Mouse (Mus musculus) kidney, postnatal 0 days (tissue): Measurements from ENCODE around the gene Arhgap8. TPM values are rescaled to one million over a fixed set of nuclear protein-coding genes. Genes with fewer than 3 reads are reported as not detected.

Experiments used
- ATAC-seq: fragments of 200-750 bp; cut with Nextera tagmentation; replicated peaks from 2 replicates; pipeline ENCODE4 v1.8.0; 2017; ENCODE audit warnings: low read depth, moderate number of reproducible peaks, moderate TSS enrichment, moderate library complexity; ENCODE audit not compliant: low FRiP score
- DNase-seq: peaks from one replicate; pipeline ENCODE4 v3.0.0-alpha.2; 2016; ENCODE audit warnings: low spot score
- H3K27ac ChIP-seq: fragments of 300-500 bp; sonication (generic); 2 replicates; pipeline ENCODE4 v1.5.1; 2014; ENCODE audit warnings: mild to moderate bottlenecking
- H3K27me3 ChIP-seq: fragments of 300-500 bp; sonication (generic); 2 replicates; pipeline ENCODE4 v1.6.1; 2014; ENCODE audit warnings: low read length, mixed read lengths; ENCODE audit not compliant: insufficient read depth
- H3K36me3 ChIP-seq: fragments of 300-500 bp; sonication (generic); 2 replicates; pipeline ENCODE4 v1.6.1; 2014; ENCODE audit warnings: low read length, mixed read lengths; ENCODE audit not compliant: insufficient read depth
- H3K4me1 ChIP-seq: fragments of 300-500 bp; sonication (generic); replicated peaks from 2 replicates; pipeline ENCODE4 v1.6.1; 2014; ENCODE audit warnings: antibody characterized with exemption, low read length, mixed read lengths; ENCODE audit not compliant: insufficient read depth
- H3K4me2 ChIP-seq: fragments of 300-500 bp; sonication (generic); 2 replicates; pipeline ENCODE4 v1.6.1; 2014; ENCODE audit warnings: mild to moderate bottlenecking, low read length, moderate library complexity, mixed read lengths
- H3K4me3 ChIP-seq: fragments of 300-500 bp; sonication (generic); replicated peaks from 2 replicates; pipeline ENCODE4 v1.5.1; 2014; ENCODE audit warnings: low read depth, low read length
- H3K9ac ChIP-seq: fragments of 300-500 bp; sonication (generic); 2 replicates; pipeline ENCODE4 v1.6.1; 2014; ENCODE audit warnings: low read depth, low read length
- H3K9me3 ChIP-seq: fragments of 300-500 bp; sonication (generic); replicated peaks from 2 replicates; pipeline ENCODE4 v1.6.1; 2016; ENCODE audit warnings: low read length, inconsistent platforms, mixed read lengths
- CTCF ChIP-seq: IDR thresholded peaks from 2 replicates; pipeline ENCODE4 v1.5.1; 2016; ENCODE audit warnings: antibody characterized with exemption, low read depth, mild to moderate bottlenecking, moderate library complexity
- WGBS: fragments of 180-500 bp; shearing (Covaris S2); extraction: QIAGEN DNeasy Blood & Tissue Kit; methylation state at CpG from one replicate; pipeline ENCODE4 v1.1.7; 2014; 5-methylcytosine and 5-hydroxymethylcytosine counted together
- polyA plus RNA-seq: library from polyadenylated mRNA; unstranded; fragments of >200 nt; fragmentation: Nextera tagmentation; extraction: Ambion mirVana; gene quantifications from 2 replicates; pipeline ENCODE4 v1.2.1, GENCODE M21; 2015

Gene Arhgap8
- polyA plus RNA-seq, 1 experiment from 2014 or later = 13.9 TPM

DNA sequence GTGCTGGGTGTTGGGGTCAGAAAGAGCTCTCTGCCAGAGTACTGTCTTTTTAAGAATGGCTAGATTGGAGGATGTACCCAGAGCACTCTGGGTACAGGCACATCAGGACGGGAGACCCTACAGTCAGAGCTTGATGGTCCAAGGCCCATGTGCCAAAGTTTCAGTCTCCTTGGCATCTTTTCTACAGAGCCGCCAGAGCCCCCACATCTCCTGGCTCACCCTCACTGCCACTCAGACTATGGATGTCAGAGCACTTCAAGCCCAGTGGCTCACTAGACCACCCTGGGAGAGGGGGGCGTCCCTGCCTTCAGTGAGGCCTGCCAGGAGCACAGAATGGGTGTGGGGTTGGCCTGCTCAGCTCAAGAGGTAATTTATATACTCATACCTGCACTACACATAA lies 97.7 kb downstream of the Arhgap8 start:
- 78% methylated on average over 3 of the region's 3 CpGs for WGBS
- Histone ChIP-seq H3K4me2 (no peak overlapping the region), H3K27me3 (no peaks in the 10 kb centered on the region), H3K9ac (no peak overlapping the region), H3K4me3 (no peak overlapping the region), H3K9me3 (no peaks in the 10 kb centered on the region), H3K36me3 (no peaks in the 10 kb centered on the region), H3K4me1 (no peaks in the 10 kb centered on the region), H3K27ac (no peak overlapping the region)
- DNase-seq (no peak), ATAC-seq (no peak)
- no peak for TF ChIP-seq CTCF

DNA sequence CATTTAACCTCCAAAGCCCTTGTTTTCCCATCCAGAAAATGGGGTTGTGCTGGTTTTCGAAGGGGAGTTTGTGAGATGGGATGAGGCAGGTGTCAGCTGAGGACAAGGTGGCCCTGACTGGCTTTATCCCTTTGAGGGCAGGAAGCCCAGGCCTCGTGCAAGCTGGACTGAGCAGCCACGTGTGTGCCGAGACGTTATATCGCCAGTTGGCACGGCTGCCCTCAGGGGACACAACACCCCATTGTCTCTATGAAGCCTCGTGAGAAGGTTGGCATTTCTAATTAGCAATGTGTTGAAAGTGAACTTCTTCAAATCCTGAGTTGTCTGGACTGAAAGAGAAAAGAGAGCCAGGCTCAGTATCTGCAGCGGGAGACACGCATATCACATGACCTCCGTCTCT lies 98.4 kb downstream of the Arhgap8 start:
- TF ChIP-seq CTCF = no peak
- Histone ChIP-seq H3K36me3 (no peaks in the 10 kb centered on the region), H3K4me2 (no peak overlapping the region), H3K4me1 (no peaks in the 10 kb centered on the region), H3K4me3 (no peak overlapping the region), H3K9me3 (no peaks in the 10 kb centered on the region), H3K9ac (no peak overlapping the region), H3K27me3 (no peaks in the 10 kb centered on the region), H3K27ac (no peak overlapping the region)
- WGBS = 87% methylated on average over 11 of the region's 11 CpGs
- DNase-seq (no peak), ATAC-seq (no peak)

DNA sequence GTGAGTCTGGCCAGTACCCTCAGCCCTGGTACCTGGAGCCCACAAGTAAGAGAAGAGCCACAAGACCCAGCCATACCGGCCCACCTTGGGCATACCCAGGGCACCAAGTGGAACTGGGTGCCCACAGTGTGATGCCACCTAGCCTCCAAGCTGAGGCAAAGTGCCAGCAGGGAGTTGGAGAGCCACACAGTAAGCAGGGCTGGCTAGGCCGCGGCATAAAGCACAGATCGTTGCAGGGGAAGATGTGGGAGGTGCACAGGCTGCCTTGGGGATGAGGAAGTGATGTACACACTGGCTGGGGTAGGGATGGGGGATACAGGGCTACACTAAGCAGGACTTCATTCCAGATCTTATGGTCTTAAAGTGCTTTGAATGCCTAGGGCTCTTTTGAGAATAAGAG lies 101.0 kb downstream of the Arhgap8 start:
- 88% methylated on average over 4 of the region's 4 CpGs for WGBS
- no peaks in the 10 kb centered on the region for H3K4me1 ChIP-seq
- ATAC-seq = no peak
- no peak overlapping the region for H3K4me3 ChIP-seq
- no peaks in the 10 kb centered on the region for H3K9me3 ChIP-seq
- no peak for DNase-seq
- H3K4me2 ChIP-seq = no peak overlapping the region
- H3K27ac ChIP-seq = no peak overlapping the region
- H3K27me3 ChIP-seq = no peaks in the 10 kb centered on the region
- H3K36me3 ChIP-seq = no peaks in the 10 kb centered on the region
- no peak for TF ChIP-seq CTCF
- no peak overlapping the region for H3K9ac ChIP-seq

Other genes with a start within 250 kb of the Arhgap8 start
- gene Rtl6, start 162.2 kb upstream of the Arhgap8 start, polyA plus RNA-seq = 11.2 and 11.6 TPM in 2 replicates
- gene Prr5, start 50.4 kb upstream of the Arhgap8 start, polyA plus RNA-seq = 35.0 and 35.6 TPM in 2 replicates
- 0.15 and 0.24 TPM in 2 replicates for gene Phf21b, start 136.0 kb downstream of the Arhgap8 start, polyA plus RNA-seq
- 0.25 and 0.26 TPM in 2 replicates for gene Gm29666, start 200.0 kb downstream of the Arhgap8 start, polyA plus RNA-seq
- gene Nup50, start 203.4 kb downstream of the Arhgap8 start, polyA plus RNA-seq = 22.4 and 26.3 TPM in 2 replicates